Mouse (Mus musculus) brown adipose tissue, adult 24 weeks (tissue): Measurements from ENCODE around the gene Gm21885. TPM values are rescaled to one million over a fixed set of nuclear protein-coding genes. Genes with fewer than 3 reads are reported as not detected.

ENCODE experiments used
- H3K27ac ChIP-seq: fragments of 200-500 bp; replicated peaks from 2 replicates; pipeline ENCODE4 v1.5.1; 2012; ENCODE audit warnings: low read depth, mild to moderate bottlenecking, low read length
- H3K4me1 ChIP-seq: fragments of 200-500 bp; 2 replicates; pipeline ENCODE4 v1.6.1; 2012; ENCODE audit warnings: low read length, mixed read lengths; ENCODE audit not compliant: control insufficient read depth, insufficient read depth, insufficient read length
- H3K4me3 ChIP-seq: fragments of 200-500 bp; 2 replicates; pipeline ENCODE4 v1.5.1; 2012; ENCODE audit warnings: low read depth, mild to moderate bottlenecking, low read length, moderate library complexity; ENCODE audit not compliant: insufficient read depth
- polyA plus RNA-seq: library from polyadenylated mRNA; stranded (reverse); fragments of >200 nt; gene quantifications from 2 replicates; pipeline ENCODE4 v1.2.4, GENCODE M21; 2012; ENCODE audit not compliant: missing spikeins, insufficient read depth, insufficient read length

The Gm21885 gene
- polyA plus RNA-seq, 1 experiment = not detected

DNA sequence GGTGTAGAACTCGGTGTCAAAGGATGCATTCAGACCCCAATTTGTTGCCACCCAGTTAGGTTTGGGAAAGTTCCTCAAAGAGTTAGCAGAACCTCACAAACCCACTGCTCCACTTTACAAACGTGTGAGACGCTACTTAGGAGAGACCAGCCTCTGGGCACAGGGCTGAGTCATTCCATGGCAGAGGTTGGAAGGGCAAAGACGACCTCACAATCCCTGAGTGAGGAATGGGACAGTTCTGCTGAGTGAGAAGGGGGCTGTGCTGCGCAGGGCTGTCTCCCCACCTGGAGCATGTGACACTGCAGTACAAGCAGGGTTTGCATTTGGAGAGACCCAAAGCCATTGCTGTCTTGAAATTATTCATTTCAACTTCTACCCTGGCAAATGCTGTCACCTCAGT is 618 bp downstream of the Gm21885 start:
- Histone ChIP-seq H3K4me3 (no peak overlapping the region), H3K4me1 (peaks cover 11% of the 10 kb centered on the region), H3K27ac (no peak overlapping the region)

DNA sequence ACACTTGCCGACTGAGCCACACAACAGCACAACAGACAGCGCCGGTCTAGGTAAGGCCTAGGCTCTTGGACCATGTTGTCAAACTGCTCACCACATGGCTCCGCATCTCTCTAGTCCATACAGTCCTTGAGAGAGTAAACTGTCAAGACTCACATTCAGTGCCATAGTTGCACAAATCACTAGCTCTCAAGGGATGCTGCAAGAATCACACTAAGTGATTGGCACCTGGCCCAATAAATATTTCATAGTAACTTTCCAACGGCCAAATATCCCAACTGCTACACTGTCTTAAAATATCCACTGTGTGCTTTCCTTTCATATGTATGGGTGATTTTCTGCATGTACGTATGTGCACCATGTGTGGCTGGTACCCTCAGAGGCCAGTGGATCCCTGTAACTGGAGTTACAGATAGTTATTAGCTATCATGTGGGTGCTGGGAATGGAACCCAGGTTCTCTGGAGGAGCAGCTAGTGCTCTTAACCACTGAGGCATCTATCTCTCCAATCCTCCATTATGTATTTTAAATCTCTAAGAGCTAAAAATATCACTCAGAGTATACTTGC is 1.9 kb downstream of the Gm21885 start:
- Histone ChIP-seq H3K4me3 (no peak overlapping the region), H3K27ac (no peak overlapping the region), H3K4me1 (peaks cover 11% of the 10 kb centered on the region)

DNA sequence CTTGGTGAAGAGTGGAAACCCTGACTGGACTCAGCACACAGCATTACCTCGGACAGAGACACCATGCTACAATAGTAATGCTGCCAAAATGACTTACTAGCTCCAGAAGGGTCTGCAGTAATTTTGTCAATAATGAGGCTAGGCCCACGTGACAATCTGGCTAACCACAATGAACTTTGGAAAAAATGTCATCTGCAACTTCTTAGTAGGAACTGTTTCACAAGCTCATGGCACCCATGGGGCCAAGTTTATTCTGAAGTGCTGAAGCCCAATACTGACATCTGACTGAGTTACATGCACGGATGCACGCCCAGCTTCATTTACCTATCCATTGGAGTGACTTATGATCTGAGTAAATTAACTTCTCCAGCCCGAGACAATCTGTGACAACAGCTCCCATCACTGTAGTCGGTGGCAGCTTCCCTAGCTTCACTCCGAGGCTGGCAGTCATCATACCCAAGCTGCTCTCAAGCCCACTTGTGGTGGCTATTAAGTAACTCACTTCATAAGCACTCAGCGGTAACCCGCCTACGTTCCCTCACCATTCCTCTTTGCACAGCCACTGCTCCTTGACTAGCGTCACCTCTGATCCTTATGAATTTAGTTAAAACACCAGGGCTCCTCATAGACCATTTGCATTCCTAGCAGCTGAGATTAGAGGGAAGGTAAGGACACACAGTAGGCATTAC is 4.4 kb downstream of the Gm21885 start:
- Histone ChIP-seq H3K27ac (no peak overlapping the region; the same call in none of the 2 replicates), H3K4me3 (no peak overlapping the region), H3K4me1 (peaks cover 11% of the 10 kb centered on the region)

DNA sequence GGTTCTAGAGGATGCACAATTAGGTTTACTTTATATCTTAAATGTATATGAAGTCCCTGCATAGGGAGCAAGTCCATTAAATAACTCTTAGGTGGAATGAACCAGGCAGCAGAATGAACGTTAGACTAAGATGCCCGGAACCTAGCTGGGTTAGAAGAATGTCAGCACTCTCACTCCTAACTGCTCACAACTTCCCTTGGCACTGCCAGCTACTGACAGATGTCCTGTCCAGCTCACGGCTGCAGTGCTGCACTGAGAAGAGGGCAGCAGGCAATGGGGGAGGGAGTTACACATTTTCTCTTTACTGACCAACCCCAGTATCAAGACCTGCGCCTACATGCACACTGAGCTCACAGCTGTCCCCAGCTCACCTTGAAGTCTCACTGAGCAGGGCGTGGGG is 5.4 kb downstream of the Gm21885 start:
- Histone ChIP-seq H3K27ac (no peak overlapping the region), H3K4me1 (peaks cover 8% of the 10 kb centered on the region), H3K4me3 (no peak overlapping the region)

DNA sequence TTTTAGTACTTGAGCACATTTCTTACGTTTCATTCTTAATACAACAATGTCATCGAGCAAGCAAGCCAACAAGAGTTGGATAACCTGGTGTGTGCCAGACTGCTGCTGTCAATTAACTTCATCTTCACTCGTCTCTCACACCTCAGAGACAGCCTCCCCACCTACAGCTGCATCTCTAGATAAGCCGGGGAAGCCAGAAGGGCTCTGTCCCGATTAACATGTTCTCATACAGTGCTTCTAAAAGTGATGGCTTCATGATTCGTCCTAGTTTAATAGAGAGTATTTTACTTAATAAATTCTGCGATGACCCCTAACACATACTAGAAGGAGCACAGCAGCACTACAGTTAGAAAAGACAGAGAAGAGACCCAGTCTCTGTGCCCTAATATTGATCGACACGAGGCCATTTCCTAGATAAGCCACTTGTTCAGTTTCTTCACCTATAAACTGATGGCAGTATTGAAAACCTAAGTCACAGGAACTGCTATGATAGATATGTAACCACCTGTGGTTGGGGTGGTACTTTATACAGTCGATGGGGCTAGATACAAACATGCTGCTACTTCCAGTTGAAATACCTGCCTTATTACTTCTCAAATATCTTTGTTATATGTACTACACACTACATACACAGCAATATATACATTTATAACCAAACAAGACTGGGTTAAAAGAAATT is 8.5 kb downstream of the Gm21885 start:
- H3K27ac ChIP-seq = no peak overlapping the region
- H3K4me3 ChIP-seq = no peak overlapping the region

DNA sequence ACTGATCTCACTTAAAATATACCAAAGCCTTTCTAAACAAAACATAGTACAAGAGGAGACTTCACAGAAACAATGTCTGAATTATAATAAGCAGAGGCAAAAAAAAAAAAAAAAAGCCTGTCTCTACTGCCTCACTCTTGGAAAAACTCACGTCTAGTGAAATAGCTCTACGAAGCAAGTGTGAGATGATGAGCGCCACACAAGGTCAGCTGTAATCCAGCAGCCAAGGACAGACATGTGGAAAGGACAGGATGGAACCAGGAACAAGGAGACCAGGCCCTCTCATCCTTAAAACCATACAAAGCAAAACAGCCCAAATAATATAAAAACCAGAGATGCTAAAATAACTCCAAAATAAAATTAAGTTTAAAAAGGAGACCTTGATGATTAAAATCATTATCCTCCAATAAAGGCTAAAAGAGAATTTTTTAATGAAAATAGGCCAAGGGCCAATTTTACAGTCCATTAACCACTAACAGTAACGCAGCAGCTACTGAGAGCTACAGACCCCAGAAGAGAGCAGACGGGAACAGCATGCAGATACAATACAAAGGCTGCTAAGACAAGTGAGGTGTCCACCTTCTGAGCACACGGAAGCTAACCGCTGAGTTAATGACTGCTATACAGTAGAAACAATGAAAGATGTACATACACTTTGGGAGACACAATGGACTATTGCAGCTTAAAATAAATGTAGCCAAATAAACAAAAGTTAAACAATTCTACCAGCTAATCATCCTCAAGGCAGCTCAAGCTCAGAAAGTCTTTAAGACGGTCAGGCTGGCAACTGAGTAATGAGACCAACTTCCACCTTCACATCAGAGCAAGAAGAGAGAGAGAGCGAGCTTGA is 13.5 kb downstream of the Gm21885 start:
- no peak overlapping the region for H3K27ac ChIP-seq

More for the DNA sequence above, 8.5 kb downstream of the Gm21885 start:
- H3K4me1 ChIP-seq = peaks cover 2% of the 10 kb centered on the region

DNA sequence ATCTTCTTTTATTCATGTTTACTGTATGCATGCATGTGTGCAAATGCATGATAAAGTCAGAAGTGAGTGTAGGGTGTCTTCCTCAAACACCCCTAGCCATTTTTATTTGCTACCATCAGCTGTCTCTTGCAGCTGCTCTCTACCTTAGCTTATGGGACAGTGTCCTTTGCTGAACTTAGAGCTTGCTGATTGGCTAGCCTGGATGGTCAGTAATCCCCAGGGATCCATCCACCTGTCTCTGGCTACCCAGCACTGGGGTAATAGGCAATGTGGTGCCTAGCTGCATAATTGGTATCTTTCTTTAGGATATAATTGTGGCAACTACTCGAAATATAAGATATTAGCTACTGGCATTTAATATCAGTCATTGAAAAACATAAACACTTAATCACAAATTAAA is 31.1 kb downstream of the Gm21885 start:
- no peak overlapping the region for H3K4me3 ChIP-seq
- no peak overlapping the region for H3K27ac ChIP-seq
- H3K4me1 ChIP-seq = peaks cover 11% of the 10 kb centered on the region

More for the DNA sequence above, 13.5 kb downstream of the Gm21885 start:
- no peak overlapping the region for H3K4me3 ChIP-seq
- H3K4me1 ChIP-seq = no peaks in the 10 kb centered on the region

DNA sequence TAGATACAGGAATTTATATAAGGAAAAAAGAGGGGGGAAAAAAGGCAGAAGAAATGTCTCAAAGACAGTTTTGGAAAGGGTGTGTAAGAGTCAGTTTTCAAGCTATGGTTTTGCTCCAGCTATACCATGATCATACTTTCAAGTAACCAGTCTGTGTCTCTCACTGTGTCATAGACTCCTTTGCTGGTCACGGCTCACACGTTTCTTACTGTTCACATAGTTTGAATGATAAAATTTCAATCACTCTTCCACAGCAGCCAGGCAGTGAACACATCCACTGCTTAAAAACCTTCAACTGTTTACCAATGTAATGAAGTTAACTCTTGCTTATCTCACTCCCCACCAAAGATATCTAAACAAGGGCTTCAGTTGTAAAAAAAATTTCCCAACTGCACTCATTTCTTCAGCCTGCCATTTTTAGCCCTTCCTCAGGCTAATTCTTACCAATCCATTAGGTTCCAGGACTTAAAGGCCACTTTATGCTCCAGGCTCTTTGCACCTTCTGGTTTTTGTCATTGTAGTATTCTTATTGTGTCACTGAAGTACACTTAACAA is 32.5 kb downstream of the Gm21885 start:
- Histone ChIP-seq H3K27ac (no peak overlapping the region), H3K4me3 (no peak overlapping the region), H3K4me1 (peaks cover 11% of the 10 kb centered on the region)

DNA sequence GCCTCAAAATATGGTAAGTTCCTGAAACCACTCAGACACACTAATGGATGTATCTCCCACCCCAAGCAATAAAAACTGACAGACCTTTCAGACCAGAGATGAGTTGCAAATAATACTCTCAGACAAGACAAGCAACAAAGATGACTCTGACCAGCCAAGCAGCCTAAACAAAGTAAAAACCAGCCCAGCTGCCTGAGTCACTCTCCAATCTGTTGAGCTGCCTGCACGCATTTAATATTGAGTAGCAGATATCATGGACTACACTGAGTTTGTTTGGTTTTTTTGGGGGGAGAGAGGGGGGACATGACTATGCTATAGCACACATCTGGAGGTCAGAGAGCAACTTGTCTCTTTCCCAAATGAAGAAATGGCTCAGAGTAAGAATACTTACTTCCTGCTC is 33.6 kb downstream of the Gm21885 start:
- H3K27ac ChIP-seq = no peak overlapping the region
- H3K4me1 ChIP-seq = peaks cover 13% of the 10 kb centered on the region
- H3K4me3 ChIP-seq = no peak overlapping the region

DNA sequence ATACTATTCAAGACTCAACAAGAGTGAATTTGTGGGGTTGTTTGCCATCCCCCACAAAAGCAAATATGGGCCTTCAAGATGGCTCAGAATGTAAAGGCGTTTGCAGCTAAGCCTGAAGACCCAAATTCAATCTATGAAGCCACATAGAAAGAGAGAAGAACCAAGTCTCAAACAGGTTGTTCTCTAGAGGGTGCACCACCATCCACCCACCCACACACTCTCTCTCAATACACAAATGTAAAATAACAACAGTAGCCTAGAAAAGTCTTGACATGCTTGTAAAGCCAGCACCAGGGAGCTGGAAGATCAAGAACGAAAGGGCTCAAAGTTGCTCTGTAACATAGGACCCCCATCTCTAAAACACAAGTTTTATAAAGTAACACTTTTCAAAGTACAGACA is 34.9 kb downstream of the Gm21885 start:
- Histone ChIP-seq H3K27ac (no peak overlapping the region), H3K4me1 (peaks cover 13% of the 10 kb centered on the region), H3K4me3 (no peak overlapping the region)

DNA sequence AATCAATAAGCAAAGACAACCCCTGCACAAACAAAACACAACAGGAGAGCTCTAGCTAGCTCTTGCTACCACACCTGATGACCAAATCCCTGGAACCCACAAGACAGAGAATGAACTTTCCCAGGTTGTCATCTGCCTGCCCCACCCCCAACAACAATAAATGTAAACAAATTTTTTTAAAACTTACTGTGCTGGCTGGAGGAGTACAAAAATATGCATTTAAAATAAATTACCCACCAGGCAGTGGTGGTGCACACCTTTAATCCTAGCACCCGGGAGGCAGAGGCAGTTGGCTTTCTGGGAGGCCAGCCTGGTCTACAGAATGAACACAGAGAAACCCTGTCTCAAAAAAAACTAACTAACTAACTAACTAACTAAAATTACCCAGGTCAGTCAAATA is 35.3 kb downstream of the Gm21885 start:
- Histone ChIP-seq H3K4me1 (peaks cover 13% of the 10 kb centered on the region), H3K27ac (no peak overlapping the region), H3K4me3 (no peak overlapping the region)

DNA sequence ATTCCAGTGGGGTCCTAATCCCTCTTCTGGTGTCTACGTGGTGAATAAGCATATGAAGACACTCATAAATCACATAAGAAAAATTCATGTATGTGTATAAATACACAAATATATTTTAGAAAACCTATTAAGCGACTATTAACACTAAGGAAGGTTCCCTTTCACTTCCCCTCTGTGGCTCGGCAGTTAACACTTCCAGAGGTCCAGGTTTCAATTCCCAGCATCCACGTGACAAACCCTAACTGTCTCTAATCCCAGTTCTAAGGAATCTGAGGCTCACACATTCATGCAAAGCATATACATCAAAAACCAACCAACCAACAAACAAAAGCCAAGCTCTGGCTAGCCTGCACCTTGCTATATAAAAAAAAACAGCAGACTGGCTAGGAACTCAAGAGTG is 35.8 kb downstream of the Gm21885 start:
- peaks cover 13% of the 10 kb centered on the region for H3K4me1 ChIP-seq
- no peak overlapping the region for H3K4me3 ChIP-seq
- no peak overlapping the region for H3K27ac ChIP-seq

DNA sequence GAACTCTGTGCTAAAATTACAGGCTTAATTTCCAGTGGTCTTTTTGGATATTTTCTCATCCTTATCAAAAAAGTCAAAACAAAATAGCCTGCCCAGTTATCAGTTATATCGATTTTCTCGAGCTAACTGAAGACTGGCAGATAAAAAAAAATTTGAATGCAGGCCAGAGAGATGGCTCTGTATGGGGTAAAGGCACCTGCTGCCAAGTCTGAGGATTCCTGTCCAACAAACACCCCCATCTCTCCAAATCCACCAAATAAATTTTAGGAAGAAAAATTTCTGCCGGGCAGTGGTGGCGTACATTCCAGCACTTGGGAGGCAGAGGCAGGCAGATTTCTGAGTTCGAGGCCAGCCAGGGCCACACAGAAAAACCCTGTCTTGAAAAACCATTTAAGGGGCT is 36.4 kb downstream of the Gm21885 start:
- no peak overlapping the region for H3K27ac ChIP-seq
- peaks cover 10% of the 10 kb centered on the region for H3K4me1 ChIP-seq
- no peak overlapping the region for H3K4me3 ChIP-seq

DNA sequence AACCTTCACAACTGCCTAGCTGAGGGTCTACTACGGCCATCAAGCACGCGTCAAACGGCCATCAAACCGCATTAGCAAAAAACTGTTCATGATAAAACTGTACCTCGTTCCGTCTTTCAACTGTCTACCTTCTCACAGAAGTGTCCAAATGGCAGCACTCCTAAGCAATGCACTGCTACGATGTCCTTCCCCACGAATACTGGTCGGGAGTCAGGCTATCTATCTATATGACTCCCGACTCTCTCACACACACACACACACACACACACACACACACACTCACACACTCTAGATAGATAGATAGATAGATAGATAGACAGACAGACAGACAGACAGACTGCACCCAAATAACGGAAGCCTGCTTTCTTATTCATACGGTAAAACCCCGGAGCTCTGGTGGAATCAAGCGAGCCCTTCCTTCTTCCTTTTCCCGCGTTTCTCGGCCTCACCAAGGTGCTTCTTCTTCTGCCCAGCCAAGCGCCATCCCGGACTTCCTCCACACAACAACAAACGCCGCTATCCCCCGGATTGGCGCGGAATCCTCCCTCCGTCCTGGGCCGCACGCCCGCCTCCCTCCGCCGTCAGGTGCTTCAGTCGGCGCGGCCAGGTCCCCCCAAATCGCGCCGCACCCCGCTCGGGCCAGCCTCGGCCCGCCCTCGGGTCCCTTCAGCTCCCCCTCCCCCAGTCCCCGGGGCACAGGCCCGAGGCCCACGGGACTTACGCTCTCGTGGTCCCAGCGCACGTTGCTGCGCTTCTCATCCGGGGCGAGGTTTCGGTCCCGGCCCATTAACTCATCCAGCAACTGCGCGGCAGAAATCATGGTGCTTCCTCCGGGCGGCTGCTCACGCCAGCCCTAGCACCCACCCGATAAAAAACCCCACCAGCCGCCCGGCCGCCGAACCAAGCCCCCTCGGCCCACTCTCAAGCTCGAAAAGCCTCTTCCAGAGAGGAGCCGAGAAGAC is 39.6 kb downstream of the Gm21885 start:
- H3K4me1 ChIP-seq = peaks cover 5% of the 10 kb centered on the region; the same call in 1 of the 2 replicates
- H3K4me3 ChIP-seq = peak overlapping the region; percentile 91
- peak overlapping the region; percentile 89 for H3K27ac ChIP-seq
